In the genomic region with DNA sequence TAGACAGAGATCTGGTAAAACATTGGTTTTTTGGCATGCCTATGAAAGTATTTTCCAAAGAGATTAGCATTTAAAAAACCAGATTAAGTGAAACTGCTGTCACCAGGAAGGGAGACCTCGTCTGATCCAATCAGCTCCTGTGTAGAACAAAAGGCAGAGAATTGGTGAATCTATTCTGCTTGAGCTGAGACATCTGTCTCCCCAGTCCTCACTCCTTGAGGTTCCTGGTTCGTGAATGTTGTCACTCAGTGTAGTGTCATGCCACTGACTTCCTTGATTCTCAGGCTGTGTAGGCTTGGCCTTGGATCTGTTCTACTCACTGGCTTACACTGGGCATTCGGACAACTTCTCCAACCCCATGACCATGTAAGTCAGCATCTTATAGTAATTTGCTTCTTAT, we compare ENCODE assay signal across 28 mouse cellular contexts.
DNase-seq lines count a peak whose midpoint lies in the region; ATAC-seq and TF ChIP-seq lines count a peak whose summit lies in the region.
"Had no signal": no experiment of that assay in that cellular context is flagged by ENCODE, and none has a peak within 500 bp of the region (broad histone marks: within the 10 kb centered on the region; RNA-seq: fewer than 3 reads in every experiment).

No protein-coding gene starts in this region.

- TF ChIP-seq POLR2A in brain, embryonic 14.5 days (IDR thresholded peaks at IDR 0.05; ENCODE audit: borderline replicate concordance, extremely low read depth, insufficient read depth, insufficient read length, poor library complexity, severe bottlenecking), result no peak

- H3K4me3 ChIP-seq in forebrain, embryonic 11.5 days (ENCODE audit: low read depth, low read length), result no peak overlapping the region
- H3K4me3 ChIP-seq in forebrain, embryonic 10.5 days, result no peak overlapping the region
- no peak overlapping the region for H3K4me3 ChIP-seq in forebrain, embryonic 14.5 days (ENCODE audit: low read depth, low read length)
- H3K4me3 ChIP-seq in forebrain, postnatal 0 days (ENCODE audit: low read depth, low read length), result no peak overlapping the region
- H3K4me3 ChIP-seq in hindbrain, embryonic 11.5 days (ENCODE audit: low read depth, low read length), result no peak overlapping the region
- H3K4me3 ChIP-seq: embryonic facial prominence, embryonic 10.5 days; embryonic facial prominence, embryonic 13.5 days; erythroblast, embryonic 14.5 days; gastrocnemius, adult 2 months; heart, embryonic 12.5 days; heart, embryonic 15.5 days; hindbrain, embryonic 10.5 days had no signal

- H3K4me2 ChIP-seq in forebrain, embryonic 11.5 days (ENCODE audit: low read depth, low read length, severe bottlenecking), result no peak overlapping the region
- H3K4me2 ChIP-seq in forebrain, embryonic 14.5 days (ENCODE audit: low read length), result no peak overlapping the region
- H3K4me2 ChIP-seq in forebrain, postnatal 0 days (ENCODE audit: low read depth), result no peak overlapping the region
- no peak overlapping the region for H3K4me2 ChIP-seq in hindbrain, embryonic 11.5 days (replicated peaks; ENCODE audit: low read depth, low read length)
- H3K4me2 ChIP-seq: embryonic facial prominence, embryonic 13.5 days; heart, embryonic 12.5 days; heart, embryonic 15.5 days; hindbrain, embryonic 14.5 days had no signal

- no peaks in the 10 kb centered on the region for H3K4me1 ChIP-seq in forebrain, embryonic 11.5 days (replicated peaks; ENCODE audit: control insufficient read depth, insufficient read depth, low read length)
- H3K4me1 ChIP-seq in forebrain, embryonic 10.5 days, result peaks cover 9% of the 10 kb centered on the region
- no peaks in the 10 kb centered on the region for H3K4me1 ChIP-seq in forebrain, embryonic 14.5 days (ENCODE audit: control insufficient read depth, insufficient read depth, low read length)
- H3K4me1 ChIP-seq in forebrain, postnatal 0 days (ENCODE audit: insufficient read depth), result no peaks in the 10 kb centered on the region
- H3K4me1 ChIP-seq in hindbrain, embryonic 11.5 days (replicated peaks; ENCODE audit: control insufficient read depth, insufficient read depth, low read length), result no peaks in the 10 kb centered on the region
- H3K4me1 ChIP-seq: embryonic facial prominence, embryonic 10.5 days; heart, embryonic 12.5 days; heart, embryonic 15.5 days; hindbrain, embryonic 10.5 days had no signal

- H3K9me3 ChIP-seq in forebrain, embryonic 11.5 days (ENCODE audit: control insufficient read depth, low read length), result no peaks in the 10 kb centered on the region
- H3K9me3 ChIP-seq in forebrain, embryonic 10.5 days, result no peaks in the 10 kb centered on the region
- no peaks in the 10 kb centered on the region for H3K9me3 ChIP-seq in forebrain, embryonic 14.5 days (replicated peaks; ENCODE audit: control insufficient read depth, low read length)
- no peaks in the 10 kb centered on the region for H3K9me3 ChIP-seq in forebrain, postnatal 0 days (ENCODE audit: low read length)
- H3K9me3 ChIP-seq in hindbrain, embryonic 11.5 days (ENCODE audit: control insufficient read depth, low read length), result no peaks in the 10 kb centered on the region
- H3K9me3 ChIP-seq: embryonic facial prominence, embryonic 10.5 days; embryonic facial prominence, embryonic 13.5 days; heart, embryonic 12.5 days; heart, embryonic 15.5 days; hindbrain, embryonic 10.5 days had no signal

- ATAC-seq in forebrain, embryonic 11.5 days (replicated peaks; ENCODE audit: low FRiP score), result peak; percentile 69
- peak; percentile 90 for ATAC-seq in forebrain, embryonic 14.5 days
- peak; percentile 60 for ATAC-seq in forebrain, postnatal 0 days
- ATAC-seq in hindbrain, embryonic 11.5 days (ENCODE audit: low FRiP score), result no peak
- ATAC-seq: hindbrain, postnatal 0 days; inflammation-experienced regulatory T-cells, adult 6 months; intestine, embryonic 16.5 days had no signal

- no peak for DNase-seq in forebrain, embryonic 11.5 days (ENCODE audit: low spot score)
- no peak for DNase-seq in forebrain, embryonic 10.5 days (ENCODE audit: extremely low spot score, low spot score)
- peak; percentile 61 for DNase-seq in brain, embryonic 14.5 days (ENCODE audit: low read depth)
- peak; percentile 56 for DNase-seq in forebrain, embryonic 14.5 days (ENCODE audit: low spot score)
- no peak for DNase-seq in forebrain, postnatal 0 days
- DNase-seq in lung, postnatal 4 days, result no peak
- no peak for DNase-seq in hindbrain, embryonic 11.5 days (ENCODE audit: low spot score)
- DNase-seq: adrenal gland, postnatal 14 days; cerebellum, adult 11-12 months; cerebellum, adult 8-10 months; cerebellum, postnatal 10 days; cerebellum, postnatal 36 days; embryo, embryonic 11 days; gastrocnemius, adult 2 months; gastrocnemius, postnatal 25 days; heart, adult 18-20 months; heart, postnatal 10 days; heart, postnatal 36 days had no signal

- H3K27me3 ChIP-seq in forebrain, embryonic 11.5 days (ENCODE audit: control insufficient read depth, insufficient read depth, low read length), result no peaks in the 10 kb centered on the region
- no peaks in the 10 kb centered on the region for H3K27me3 ChIP-seq in forebrain, embryonic 10.5 days (ENCODE audit: poor library complexity, severe bottlenecking)
- H3K27me3 ChIP-seq in forebrain, embryonic 14.5 days (replicated peaks; ENCODE audit: control insufficient read depth, insufficient read depth, low read length), result no peaks in the 10 kb centered on the region
- no peaks in the 10 kb centered on the region for H3K27me3 ChIP-seq in forebrain, postnatal 0 days (ENCODE audit: insufficient read depth, low read length)
- no peaks in the 10 kb centered on the region for H3K27me3 ChIP-seq in hindbrain, embryonic 11.5 days (ENCODE audit: control insufficient read depth, insufficient read depth, low read length)
- H3K27me3 ChIP-seq: embryonic facial prominence, embryonic 13.5 days; heart, embryonic 12.5 days; heart, embryonic 15.5 days had no signal

- H3K27ac ChIP-seq in forebrain, embryonic 11.5 days (ENCODE audit: low read depth, low read length), result no peak overlapping the region
- H3K27ac ChIP-seq in forebrain, embryonic 10.5 days, result no peak overlapping the region
- H3K27ac ChIP-seq in forebrain, embryonic 14.5 days (ENCODE audit: low read depth, low read length), result no peak overlapping the region
- no peak overlapping the region for H3K27ac ChIP-seq in forebrain, postnatal 0 days (ENCODE audit: low read depth, low read length)
- H3K27ac ChIP-seq in hindbrain, embryonic 11.5 days (ENCODE audit: low read depth, low read length), result no peak overlapping the region
- H3K27ac ChIP-seq: embryonic facial prominence, embryonic 10.5 days; embryonic facial prominence, embryonic 13.5 days; gastrocnemius, adult 2 months; heart, embryonic 15.5 days; hindbrain, embryonic 10.5 days; hindbrain, embryonic 14.5 days; hindbrain, postnatal 0 days had no signal

- 31% methylated on average over 3 of the region's 3 CpGs for WGBS in forebrain, embryonic 11.5 days
- WGBS in forebrain, embryonic 10.5 days, result 39% methylated on average over 3 of the region's 3 CpGs
- 27% methylated on average over 3 of the region's 3 CpGs for whole genome bisulfite sequencing in forebrain, embryonic 14.5 days
- 22% methylated on average over 3 of the region's 3 CpGs for WGBS in forebrain, postnatal 0 days
- 42% methylated on average over 3 of the region's 3 CpGs for WGBS in hindbrain, embryonic 11.5 days

- no peak overlapping the region for H3K9ac ChIP-seq in forebrain, embryonic 11.5 days (ENCODE audit: low read length)
- H3K9ac ChIP-seq in forebrain, embryonic 14.5 days (ENCODE audit: low read length), result no peak overlapping the region
- H3K9ac ChIP-seq in forebrain, postnatal 0 days, result no peak overlapping the region
- H3K9ac ChIP-seq in hindbrain, embryonic 11.5 days (ENCODE audit: low read depth, low read length), result no peak overlapping the region
- H3K9ac ChIP-seq: embryonic facial prominence, embryonic 13.5 days; heart, embryonic 12.5 days; heart, embryonic 15.5 days; hindbrain, embryonic 14.5 days had no signal

- no peaks in the 10 kb centered on the region for H3K36me3 ChIP-seq in forebrain, embryonic 11.5 days (ENCODE audit: control insufficient read depth, insufficient read depth, low read length)
- no peaks in the 10 kb centered on the region for H3K36me3 ChIP-seq in forebrain, embryonic 10.5 days (replicated peaks)
- no peaks in the 10 kb centered on the region for H3K36me3 ChIP-seq in forebrain, embryonic 14.5 days (ENCODE audit: control insufficient read depth, insufficient read depth, low read length)
- H3K36me3 ChIP-seq in forebrain, postnatal 0 days (ENCODE audit: insufficient read depth), result no peaks in the 10 kb centered on the region
- H3K36me3 ChIP-seq in hindbrain, embryonic 11.5 days (ENCODE audit: control insufficient read depth, insufficient read depth, low read length), result no peaks in the 10 kb centered on the region
- H3K36me3 ChIP-seq: embryonic facial prominence, embryonic 10.5 days; embryonic facial prominence, embryonic 13.5 days; heart, embryonic 12.5 days; heart, embryonic 15.5 days; hindbrain, embryonic 10.5 days had no signal

- TF ChIP-seq CTCF in brain, embryonic 14.5 days (IDR thresholded peaks at IDR 0.05; ENCODE audit: borderline replicate concordance, extremely low read depth, insufficient read depth, insufficient read length), result no peak
- no peak for TF ChIP-seq CTCF in forebrain, postnatal 0 days (IDR thresholded peaks at IDR 0.05; ENCODE audit: low read depth)

Comparison
In these comparisons a context has a peak if more than half of its experiments do, and no peak if none do; other contexts are left out.
1. DNase-seq: peak in brain, embryonic 14.5 days (single experiment) and forebrain, embryonic 14.5 days (single experiment); none in forebrain, embryonic 11.5 days (single experiment), forebrain, embryonic 10.5 days (single experiment), forebrain, postnatal 0 days (single experiment), lung, postnatal 4 days (0 of 2) and hindbrain, embryonic 11.5 days (single experiment).